Mouse (Mus musculus): ENCODE results near the gene Rec8. TPM values are rescaled to one million over a fixed set of nuclear protein-coding genes. Genes with fewer than 3 reads are reported as not detected.

The Rec8 gene
- polyA plus RNA-seq, 1 experiment, result not detected

DNA sequence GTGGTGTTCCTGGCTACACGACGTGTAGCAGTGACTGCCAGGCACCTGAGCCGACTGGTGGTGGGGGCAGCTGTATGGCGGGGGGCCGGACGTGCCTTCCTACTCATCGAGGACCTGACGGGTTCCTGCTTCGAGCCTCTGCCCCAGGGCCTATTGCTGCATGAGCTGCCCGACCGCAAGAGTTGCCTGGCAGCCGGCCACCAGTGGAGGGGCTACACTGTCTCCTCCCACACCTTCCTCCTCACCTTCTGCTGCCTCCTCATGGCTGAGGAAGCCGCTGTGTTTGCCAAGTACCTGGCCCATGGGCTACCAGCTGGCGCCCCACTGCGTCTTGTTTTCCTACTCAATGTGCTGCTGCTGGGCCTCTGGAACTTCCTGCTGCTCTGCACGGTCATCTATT lies 41.5 kb upstream of the Rec8 start:
- H3K27me3 ChIP-seq (ENCODE audit: control insufficient read depth, insufficient read depth, insufficient read length), result no peaks in the 10 kb centered on the region
- no peak overlapping the region for H3K4me2 ChIP-seq (ENCODE audit: low read depth)
- no peak overlapping the region for H3K4me3 ChIP-seq
- no peak overlapping the region for H3ac ChIP-seq (ENCODE audit: control insufficient read depth, insufficient read length)
- TF ChIP-seq TCF3 (IDR thresholded peaks at IDR 0.05; ENCODE audit: insufficient read length, low read depth) (no peak), POLR2AphosphoS2 (IDR thresholded peaks at IDR 0.05; ENCODE audit: insufficient read length, low read depth) (no peak), CEBPB (IDR thresholded peaks at IDR 0.05; ENCODE audit: insufficient read depth, poor library complexity, severe bottlenecking) (no peak), E2F4 (IDR thresholded peaks at IDR 0.05; ENCODE audit: insufficient read depth) (no peak), REST (IDR thresholded peaks at IDR 0.05; ENCODE audit: insufficient read depth, insufficient read length) (no peak), TCF12 (IDR thresholded peaks at IDR 0.05; ENCODE audit: insufficient read depth, poor library complexity, severe bottlenecking) (no peak), MYOD1 (IDR thresholded peaks at IDR 0.05; ENCODE audit: control insufficient read depth in 1 of 3, insufficient read length in 2 of 3, low read depth in 2 of 3) (no peak), POLR2A (IDR thresholded peaks at IDR 0.05; ENCODE audit: insufficient read length, low read depth) (no peak), SRF (IDR thresholded peaks at IDR 0.05; ENCODE audit: control insufficient read depth, insufficient read length, low read depth) (no peak), MYOG (IDR thresholded peaks at IDR 0.05; ENCODE audit: control insufficient read depth in 1 of 3, insufficient read depth in 1 of 3, insufficient read length in 2 of 3, low read depth in 2 of 3) (no peak), MAX (IDR thresholded peaks at IDR 0.05; ENCODE audit: low read depth) (no peak), USF1 (IDR thresholded peaks at IDR 0.05; ENCODE audit: low read depth) (no peak)
- no peaks in the 10 kb centered on the region for H3K36me3 ChIP-seq (ENCODE audit: control insufficient read depth, insufficient read depth)
- no peaks in the 10 kb centered on the region for H3K79me2 ChIP-seq (ENCODE audit: control insufficient read depth, insufficient read depth)

- Histone ChIP-seq H3K27me3 (ENCODE audit: control insufficient read depth, insufficient read depth, insufficient read length) (no peaks in the 10 kb centered on the region), H3K4me3 (peak within 1 kb of the TSS; percentile 52), H3K4me2 (ENCODE audit: low read depth) (peak within 1 kb of the TSS; percentile 93), H3ac (ENCODE audit: control insufficient read depth, insufficient read length) (peak within 1 kb of the TSS; percentile 7), H3K36me3 (ENCODE audit: control insufficient read depth, insufficient read depth) (no peaks in the 10 kb centered on the region), H3K79me2 (ENCODE audit: control insufficient read depth, insufficient read depth) (no peaks in the 10 kb centered on the region)
- TF ChIP-seq CEBPB (IDR thresholded peaks at IDR 0.05; ENCODE audit: insufficient read depth, poor library complexity, severe bottlenecking) (no peak), POLR2A (IDR thresholded peaks at IDR 0.05; ENCODE audit: insufficient read length, low read depth) (peak; percentile 68), POLR2AphosphoS2 (IDR thresholded peaks at IDR 0.05; ENCODE audit: insufficient read length, low read depth) (peak; percentile 78)
Observed at GRCm38 (mm10) chr14:55577871-55578667, 39.8 kb upstream of the Rec8 start, which contains the start of gene Psme1. Psme1 (plus strand) TSS chr14:55578123.

GRCm38 (mm10) chr14:55578668-55579269 lies 39.1 kb upstream of the Rec8 start:
- H3K36me3 ChIP-seq (ENCODE audit: control insufficient read depth, insufficient read depth), result no peaks in the 10 kb centered on the region
- peak overlapping the region; percentile 52 for H3K4me3 ChIP-seq
- H3K27me3 ChIP-seq (ENCODE audit: control insufficient read depth, insufficient read depth, insufficient read length), result no peaks in the 10 kb centered on the region
- peak overlapping the region; percentile 7 for H3ac ChIP-seq (ENCODE audit: control insufficient read depth, insufficient read length)
- H3K79me2 ChIP-seq (ENCODE audit: control insufficient read depth, insufficient read depth), result no peaks in the 10 kb centered on the region
- TF ChIP-seq TCF12 (IDR thresholded peaks at IDR 0.05; ENCODE audit: insufficient read depth, poor library complexity, severe bottlenecking), result no peak
- TF ChIP-seq MYOG (IDR thresholded peaks at IDR 0.05; ENCODE audit: control insufficient read depth in 1 of 3, insufficient read depth in 1 of 3, insufficient read length in 2 of 3, low read depth in 2 of 3), result no peak
- TF ChIP-seq E2F4 (IDR thresholded peaks at IDR 0.05; ENCODE audit: insufficient read depth), result no peak
- no peak for TF ChIP-seq REST (IDR thresholded peaks at IDR 0.05; ENCODE audit: insufficient read depth, insufficient read length)
- no peak for TF ChIP-seq POLR2AphosphoS2 (IDR thresholded peaks at IDR 0.05; ENCODE audit: insufficient read length, low read depth)
- TF ChIP-seq POLR2A (IDR thresholded peaks at IDR 0.05; ENCODE audit: insufficient read length, low read depth), result no peak
- no peak for TF ChIP-seq MYOD1 (IDR thresholded peaks at IDR 0.05; ENCODE audit: control insufficient read depth in 1 of 3, insufficient read length in 2 of 3, low read depth in 2 of 3)
- no peak for TF ChIP-seq SRF (IDR thresholded peaks at IDR 0.05; ENCODE audit: control insufficient read depth, insufficient read length, low read depth)
- TF ChIP-seq USF1 (IDR thresholded peaks at IDR 0.05; ENCODE audit: low read depth), result no peak
- no peak for TF ChIP-seq TCF3 (IDR thresholded peaks at IDR 0.05; ENCODE audit: insufficient read length, low read depth)
- no peak for TF ChIP-seq CEBPB (IDR thresholded peaks at IDR 0.05; ENCODE audit: insufficient read depth, poor library complexity, severe bottlenecking)
- TF ChIP-seq MAX (IDR thresholded peaks at IDR 0.05; ENCODE audit: low read depth), result no peak
- H3K4me2 ChIP-seq (ENCODE audit: low read depth), result peak overlapping the region; percentile 93

DNA sequence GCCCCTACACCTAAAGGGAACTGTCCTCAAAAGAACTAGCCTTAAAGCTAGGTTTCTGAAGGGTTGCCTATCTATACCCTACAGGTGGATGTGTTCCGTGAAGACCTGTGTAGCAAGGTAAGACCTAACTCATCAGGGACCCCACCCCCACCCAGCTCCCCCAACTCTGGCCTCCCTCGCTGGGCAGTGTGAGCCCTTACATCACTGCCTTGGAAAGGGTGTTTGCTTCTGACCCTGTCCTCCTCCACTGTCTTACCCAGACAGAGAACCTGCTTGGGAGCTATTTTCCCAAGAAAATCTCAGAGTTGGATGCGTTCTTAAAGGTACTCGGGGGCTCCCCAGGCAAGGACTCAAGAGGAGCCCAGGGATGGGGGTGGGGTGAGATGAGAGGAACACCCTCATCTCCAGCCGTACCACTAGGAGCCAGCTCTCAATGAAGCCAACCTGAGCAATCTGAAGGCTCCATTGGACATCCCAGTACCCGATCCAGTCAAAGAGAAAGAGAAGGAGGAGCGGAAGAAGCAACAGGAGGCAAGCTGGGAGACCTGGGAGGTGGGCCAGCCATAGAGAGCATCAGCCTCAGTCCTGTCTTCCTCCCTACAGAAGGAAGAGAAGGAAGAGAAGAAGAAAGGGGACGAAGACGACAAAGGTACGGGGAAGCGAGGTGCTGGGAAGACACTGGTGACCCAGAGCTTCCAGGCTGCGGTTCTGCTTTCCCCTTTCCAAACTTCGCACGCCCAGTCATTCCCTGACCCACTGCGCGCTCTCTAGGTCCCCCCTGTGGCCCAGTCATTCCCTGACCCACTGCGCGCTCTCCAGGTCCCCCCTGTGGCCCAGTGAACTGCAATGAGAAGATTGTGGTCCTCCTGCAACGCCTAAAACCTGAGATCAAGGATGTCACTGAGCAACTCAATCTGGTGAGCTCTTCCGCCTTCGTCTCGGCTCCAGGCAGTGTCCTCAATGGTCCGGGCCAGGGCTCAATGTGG lies 38.0 kb upstream of the Rec8 start:
- Histone ChIP-seq H3K36me3 (ENCODE audit: control insufficient read depth, insufficient read depth) (no peaks in the 10 kb centered on the region), H3ac (ENCODE audit: control insufficient read depth, insufficient read length) (no peak overlapping the region), H3K4me2 (ENCODE audit: low read depth) (no peak overlapping the region), H3K79me2 (ENCODE audit: control insufficient read depth, insufficient read depth) (no peaks in the 10 kb centered on the region), H3K4me3 (peak overlapping the region; percentile 52), H3K27me3 (ENCODE audit: control insufficient read depth, insufficient read depth, insufficient read length) (no peaks in the 10 kb centered on the region)
- TF ChIP-seq E2F4 (IDR thresholded peaks at IDR 0.05; ENCODE audit: insufficient read depth) (no peak), POLR2AphosphoS2 (IDR thresholded peaks at IDR 0.05; ENCODE audit: insufficient read length, low read depth) (no peak), TCF3 (IDR thresholded peaks at IDR 0.05; ENCODE audit: insufficient read length, low read depth) (no peak)
